8 mouse cellular contexts compared by ENCODE assay signal in genomic region chr1:182281251-182281711, GRCm38 (mm10). TPM values are rescaled to one million over a fixed set of nuclear protein-coding genes. Genes with fewer than 3 reads are reported as not detected.
DNase-seq lines count a peak whose midpoint lies in the region; ATAC-seq and TF ChIP-seq lines count a peak whose summit lies in the region.

No protein-coding gene starts in this region.

- 17% methylated on average over 9 of the region's 9 CpGs for WGBS in embryonic facial prominence, embryonic 13.5 days
- 17% methylated on average over 9 of the region's 9 CpGs for WGBS in hindbrain, embryonic 14.5 days
- 13% methylated on average over 8 of the region's 9 CpGs for WGBS in stomach, embryonic 16.5 days

- no peak for TF ChIP-seq POLR2A in ES-Bruce4 (IDR thresholded peaks at IDR 0.05; ENCODE audit: insufficient read depth, low read length)

- H3K27me3 ChIP-seq in C2C12 (ENCODE audit: control insufficient read depth, insufficient read depth, insufficient read length) = no peaks in the 10 kb centered on the region
- H3K27me3 ChIP-seq in ES-Bruce4 (ENCODE audit: control insufficient read depth, insufficient read depth, low read length, poor library complexity, severe bottlenecking) = no peaks in the 10 kb centered on the region
- no peaks in the 10 kb centered on the region for H3K27me3 ChIP-seq in embryonic facial prominence, embryonic 13.5 days
- H3K27me3 ChIP-seq in hindbrain, embryonic 14.5 days (ENCODE audit: control insufficient read depth, insufficient read depth, low read length) = no peaks in the 10 kb centered on the region
- no peaks in the 10 kb centered on the region for H3K27me3 ChIP-seq in stomach, embryonic 16.5 days (ENCODE audit: control insufficient read depth, insufficient read depth, low read length)

- H3K9me3 ChIP-seq in ES-Bruce4 (replicated peaks; ENCODE audit: control insufficient read depth, insufficient read depth, low read length, poor library complexity, severe bottlenecking) = no peaks in the 10 kb centered on the region
- H3K9me3 ChIP-seq in embryonic facial prominence, embryonic 13.5 days = no peaks in the 10 kb centered on the region
- H3K9me3 ChIP-seq in hindbrain, embryonic 14.5 days (ENCODE audit: control insufficient read depth, low read length) = no peaks in the 10 kb centered on the region
- no peaks in the 10 kb centered on the region for H3K9me3 ChIP-seq in stomach, embryonic 16.5 days (replicated peaks; ENCODE audit: control insufficient read depth, low read length)

- peaks cover 61% of the 10 kb centered on the region for H3K79me2 ChIP-seq in C2C12 (ENCODE audit: control insufficient read depth, insufficient read depth)

- no peak overlapping the region for H3K27ac ChIP-seq in ES-Bruce4 (ENCODE audit: insufficient read depth, low read length)
- H3K27ac ChIP-seq in embryonic facial prominence, embryonic 13.5 days = no peak overlapping the region
- H3K27ac ChIP-seq in hindbrain, embryonic 14.5 days = no peak overlapping the region
- H3K27ac ChIP-seq in stomach, embryonic 16.5 days (ENCODE audit: low read length) = no peak overlapping the region

- peaks cover 43% of the 10 kb centered on the region for H3K36me3 ChIP-seq in C2C12 (ENCODE audit: control insufficient read depth, insufficient read depth)
- peaks cover 31% of the 10 kb centered on the region for H3K36me3 ChIP-seq in ES-Bruce4 (ENCODE audit: control insufficient read depth, insufficient read depth, low read length, poor library complexity, severe bottlenecking)
- H3K36me3 ChIP-seq in embryonic facial prominence, embryonic 13.5 days = peaks cover 31% of the 10 kb centered on the region
- H3K36me3 ChIP-seq in hindbrain, embryonic 14.5 days (replicated peaks; ENCODE audit: control insufficient read depth, insufficient read depth) = peaks cover 30% of the 10 kb centered on the region
- peaks cover 11% of the 10 kb centered on the region; the same call in 1 of the 2 replicates for H3K36me3 ChIP-seq in stomach, embryonic 16.5 days (ENCODE audit: control insufficient read depth, insufficient read depth, low read length)

- no peak for ATAC-seq in embryonic facial prominence, embryonic 13.5 days (ENCODE audit: insufficient number of reproducible peaks, insufficient read depth, low FRiP score, low TSS enrichment, low read depth)
- ATAC-seq in hindbrain, embryonic 14.5 days (ENCODE audit: low FRiP score) = no peak
- peak; percentile 89 for ATAC-seq in megakaryocyte-erythroid progenitor cell, adult 5-6 weeks (replicated peaks; ENCODE audit: low FRiP score, low TSS enrichment, poor library complexity, severe bottlenecking)
- ATAC-seq in stomach, embryonic 16.5 days (ENCODE audit: insufficient read depth, low FRiP score) = no peak
- no peak for ATAC-seq in inflammation-experienced regulatory T-cells, adult 6 months

- no peak for DNase-seq in hindbrain, embryonic 14.5 days (ENCODE audit: low spot score)
- DNase-seq in layer of hippocampus, adult 8-10 months (ENCODE audit: low spot score in 2 of 2) = no peak

- H3K4me2 ChIP-seq in embryonic facial prominence, embryonic 13.5 days = peak overlapping the region; percentile 84
- peak overlapping the region; percentile 84 for H3K4me2 ChIP-seq in hindbrain, embryonic 14.5 days (replicated peaks)
- H3K4me2 ChIP-seq in stomach, embryonic 16.5 days (ENCODE audit: low read depth, low read length) = peak overlapping the region; percentile 81

- H3K79me3 ChIP-seq in C2C12 (ENCODE audit: low read depth) = peaks cover 37% of the 10 kb centered on the region

- H3K4me3 ChIP-seq in C2C12 (ENCODE audit: insufficient read depth, poor library complexity, severe bottlenecking) = peak overlapping the region; percentile 66
- peak overlapping the region; percentile 51 for H3K4me3 ChIP-seq in ES-Bruce4 (ENCODE audit: low read depth, low read length)
- peak overlapping the region; percentile 87 for H3K4me3 ChIP-seq in embryonic facial prominence, embryonic 13.5 days
- peak overlapping the region; percentile 57 for H3K4me3 ChIP-seq in hindbrain, embryonic 14.5 days (replicated peaks; ENCODE audit: low read length)
- H3K4me3 ChIP-seq in stomach, embryonic 16.5 days (replicated peaks; ENCODE audit: low read length) = peak overlapping the region; percentile 91

- no peak for TF ChIP-seq CTCF in C2C12 (IDR thresholded peaks at IDR 0.05; ENCODE audit: control insufficient read depth, insufficient read depth, insufficient read length)
- TF ChIP-seq CTCF in ES-Bruce4 (IDR thresholded peaks at IDR 0.05; ENCODE audit: low read depth, low read length) = no peak

- TF ChIP-seq EP300 in ES-Bruce4 (IDR thresholded peaks at IDR 0.05; ENCODE audit: insufficient read depth, low read depth, low read length) = no peak

- H3K4me1 ChIP-seq in ES-Bruce4 (ENCODE audit: control insufficient read depth, insufficient read depth, low read length) = peaks cover 2% of the 10 kb centered on the region
- H3K4me1 ChIP-seq in embryonic facial prominence, embryonic 13.5 days = peaks cover 27% of the 10 kb centered on the region
- H3K4me1 ChIP-seq in hindbrain, embryonic 14.5 days (replicated peaks; ENCODE audit: control insufficient read depth, insufficient read depth, low read length) = peaks cover 20% of the 10 kb centered on the region
- peaks cover 20% of the 10 kb centered on the region for H3K4me1 ChIP-seq in stomach, embryonic 16.5 days (ENCODE audit: control insufficient read depth, insufficient read depth, low read length)

- peak overlapping the region; percentile 90 for H3K9ac ChIP-seq in ES-Bruce4 (ENCODE audit: low read depth, poor library complexity, severe bottlenecking)
- H3K9ac ChIP-seq in embryonic facial prominence, embryonic 13.5 days = peak overlapping the region; percentile 47
- peak overlapping the region; percentile 85 for H3K9ac ChIP-seq in hindbrain, embryonic 14.5 days
- peak overlapping the region; percentile 58 for H3K9ac ChIP-seq in stomach, embryonic 16.5 days (ENCODE audit: low read length)

- peak overlapping the region; percentile 35 for H3ac ChIP-seq in C2C12 (ENCODE audit: control insufficient read depth, insufficient read length, low read depth)

TF ChIP-seq in C2C12, 6 proteins besides CTCF, POLR2A, EP300 and RAD21:
- TF ChIP-seq USF1 (IDR thresholded peaks at IDR 0.05; ENCODE audit: low read depth) = no peak
- TF ChIP-seq FOSL1 (IDR thresholded peaks at IDR 0.05; ENCODE audit: insufficient read depth, low read length, poor library complexity, severe bottlenecking) = no peak
- TF ChIP-seq MYOG (IDR thresholded peaks at IDR 0.05; ENCODE audit: control insufficient read depth, extremely low read depth, insufficient read length) = no peak
- TF ChIP-seq CEBPB (IDR thresholded peaks at IDR 0.05; ENCODE audit: low read depth) = no peak
- no peak for TF ChIP-seq MAX (IDR thresholded peaks at IDR 0.05)
- TF ChIP-seq MYOD1 (IDR thresholded peaks at IDR 0.05; ENCODE audit: control insufficient read depth, insufficient read length, low read depth) = no peak
TF ChIP-seq in C2C12: peak in this region for 0.

RNA-seq across cellular contexts. Expression of gene Degs1, which starts 1.3 kb away (rescaled TPM):
- polyA plus RNA-seq in C2C12 (2012; fragmentation: generic; extraction: Trizol) (121 TPM), ES-Bruce4 (2011; ENCODE audit: insufficient read depth, insufficient read length, low read depth, missing spikeins) (124 and 127 TPM in 2 replicates)
- 100 and 107 TPM in 2 replicates for polyA plus RNA-seq in embryonic facial prominence, embryonic 13.5 days (2015; fragmentation: Nextera tagmentation; extraction: Ambion mirVana)
- 102 and 115 TPM in 2 replicates for polyA plus RNA-seq in hindbrain, embryonic 14.5 days (2014; fragmentation: Nextera tagmentation; extraction: Ambion mirVana)
- total RNA-seq in megakaryocyte-erythroid progenitor cell, adult 5-6 weeks (2014; fragmentation: Nextera tagmentation) = 37.5 and 39.8 TPM in 2 replicates
- total RNA-seq in megakaryocyte-erythroid progenitor cell, adult 5-6 weeks (2017) = 35.8 and 36.9 TPM in 2 replicates
- 146 TPM in 2 replicates for polyA plus RNA-seq in stomach, embryonic 16.5 days (2015; fragmentation: Nextera tagmentation; extraction: Ambion mirVana)
- 100 to 1,000 TPM in 1 of 3 experiments, 10 to 100 TPM in 2; 80.0 to 164 (median 87.5) TPM for polyA plus RNA-seq in inflammation-experienced regulatory T-cells, adult 6 months (2017; shearing (Covaris generic))
- 10 to 100 TPM; 74.3 to 83.6 (median 79.5) TPM for total RNA-seq in layer of hippocampus, adult 8-10 months (2022)
